Mouse (Mus musculus) heart, postnatal 0 days (tissue): ENCODE measurements around the gene Iqcc.

Source experiments
- CTCF ChIP-seq: IDR thresholded peaks from 2 replicates; pipeline ENCODE4 v1.5.1; 2016; ENCODE audit warnings: antibody characterized with exemption, control low read depth, low read depth
- EP300 ChIP-seq: IDR thresholded peaks from 2 replicates; pipeline ENCODE4 v1.6.1; 2016; ENCODE audit warnings: antibody characterized with exemption, low read depth

DNA sequence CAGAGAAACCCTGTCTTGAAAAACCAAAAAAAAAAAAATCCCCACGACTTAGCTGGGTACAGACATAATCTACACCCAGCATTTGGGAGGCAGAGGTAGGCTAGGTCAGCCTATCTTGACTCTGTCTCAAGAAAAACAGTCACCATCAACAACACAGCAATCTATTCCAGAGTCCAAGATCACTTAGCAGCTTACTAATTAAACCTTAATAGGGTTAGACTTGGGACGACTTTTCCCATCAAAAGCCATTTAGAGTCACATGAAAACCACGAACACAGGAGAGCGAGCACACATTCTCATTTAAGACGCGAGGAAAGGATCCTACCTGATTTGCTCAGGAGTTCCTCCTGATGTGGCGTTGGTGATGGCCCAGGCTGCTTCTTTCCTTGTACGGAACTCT is 31.5 kb upstream of the Iqcc start:
- TF ChIP-seq EP300 = no peak
- no peak for TF ChIP-seq CTCF
